Mouse (Mus musculus) gastrocnemius, postnatal 14 days (tissue): ENCODE measurements around the gene Acaa1b. TPM values are rescaled to one million over a fixed set of nuclear protein-coding genes. Genes with fewer than 3 reads are reported as not detected.

Source experiments
- DNase-seq: peaks from one replicate; pipeline ENCODE4 v3.0.0; 2021; ENCODE audit warnings: mixed read lengths
- intact Hi-C: fragments of 180-260 bp; cut with DNase I; formaldehyde crosslinking; loops from one replicate; pipeline ENCODE4 v1.15.1; 2025; ENCODE audit warnings: low total_unique reads
- long read RNA-seq, 2 experiments: library from polyadenylated mRNA; stranded (forward); transcript quantifications; one replicate each; pipeline ENCODE4 v2.0.0; 2021
- total RNA-seq, 2 experiments: library from RNA; stranded (reverse); gene quantifications; 2 replicates each; pipeline ENCODE4 v1.2.3; 2021

Gene Acaa1b
- 1 to 10 TPM; 1.1 to 1.3 TPM for total RNA-seq
- long read RNA-seq, experiment 1: 0 reads
- long read RNA-seq, experiment 2, partial matches to known transcripts: 0 of 1 reads
- long read RNA-seq, experiment 2, other reads (novel, unspliced or antisense): 0 of 1 reads

DNA sequence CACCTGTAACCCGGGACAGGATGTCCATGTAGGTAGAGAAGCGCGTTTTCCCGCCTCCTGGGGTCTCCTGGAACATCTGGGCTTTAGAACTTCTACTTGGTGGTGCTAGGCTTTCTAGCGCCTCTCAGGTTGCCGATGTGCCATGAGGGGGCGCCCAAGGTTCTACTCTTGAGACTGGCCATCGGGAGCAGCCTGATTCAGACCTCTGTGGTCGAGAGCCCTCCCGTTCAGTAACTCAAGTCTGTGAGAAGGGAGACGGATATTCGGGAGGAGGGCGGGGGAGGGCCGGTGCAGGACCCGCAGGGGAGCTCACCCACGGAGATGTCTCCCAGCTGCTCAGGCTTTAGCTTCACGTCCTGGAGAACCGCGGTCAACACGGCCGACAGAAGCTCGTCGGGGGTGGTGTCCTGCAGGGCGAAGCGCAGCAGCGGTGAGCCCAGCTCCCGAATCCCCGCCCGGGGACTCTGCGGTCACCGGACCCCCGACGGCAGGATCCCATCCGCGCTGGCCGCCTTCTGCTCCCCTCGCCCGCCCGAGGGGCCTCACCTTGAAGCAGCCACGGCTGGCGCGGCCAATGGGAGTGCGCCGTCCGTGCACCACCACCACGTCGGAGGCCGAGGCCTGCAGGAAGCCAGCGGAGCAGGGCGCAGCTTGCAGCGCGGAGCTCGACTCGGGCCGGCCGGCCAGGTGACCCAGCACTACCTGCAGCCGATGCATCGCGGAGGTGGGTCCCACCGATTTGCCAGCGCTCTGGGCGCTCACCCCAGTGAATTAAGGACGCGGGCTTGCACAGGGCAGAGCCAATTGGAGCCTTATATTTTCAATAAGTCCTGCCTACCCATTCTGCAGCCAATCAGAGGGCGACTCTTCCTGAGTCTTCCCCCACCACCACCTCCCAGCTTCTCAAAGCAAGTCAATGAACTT is at the start of gene Acaa1b:
Acaa1b (minus strand) TSS at position 816 of the 924 bp plus-strand sequence.
- peak; percentile 80 for DNase-seq
- intact Hi-C loops: loop anchor here (10.0 kb wide), 1 partner anchor 198 kb away; the partner anchor contains the start of gene Xylb

DNA sequence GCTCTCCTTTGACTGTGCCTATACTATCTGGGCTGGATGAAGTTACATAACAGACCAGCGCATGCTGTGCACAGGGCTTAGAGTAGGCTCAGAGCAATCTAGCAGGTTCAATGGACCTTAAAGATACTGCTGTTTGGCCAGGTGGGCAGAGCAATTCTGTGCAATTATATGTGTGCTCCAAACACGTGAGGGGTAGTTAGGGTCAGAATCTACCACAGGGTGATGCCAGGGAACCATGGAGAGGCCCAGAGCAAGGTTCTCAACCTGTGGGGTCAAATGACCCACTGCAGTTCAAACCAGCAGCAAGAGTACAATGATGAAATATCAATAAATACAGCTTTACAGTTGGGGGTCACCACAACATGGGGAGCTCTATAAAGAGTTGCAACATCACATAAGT is 49.8 kb upstream of the Acaa1b start:
- intact Hi-C loops: no loop called here
- DNase-seq: no peak

DNA sequence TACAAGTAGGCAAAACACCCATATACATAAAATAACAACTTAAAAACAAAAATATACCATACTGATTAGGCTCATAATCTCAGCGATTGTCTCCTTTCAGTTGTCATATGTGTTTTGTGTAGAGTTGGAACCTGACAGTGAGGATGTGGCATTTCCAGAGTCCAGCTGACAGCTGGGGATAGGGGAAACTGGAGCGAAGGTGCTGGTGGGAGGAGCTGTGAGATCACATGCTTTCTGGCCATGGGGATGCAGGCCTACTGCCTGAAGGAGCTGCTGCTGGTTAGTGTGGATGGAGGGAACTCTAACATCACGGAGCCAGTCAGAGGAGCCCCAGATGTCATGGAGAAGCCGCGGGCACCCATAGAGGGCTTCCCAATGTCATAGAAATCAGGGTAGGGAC is 48.9 kb upstream of the Acaa1b start:
- DNase-seq: no peak
- intact Hi-C loops: no loop called here

DNA sequence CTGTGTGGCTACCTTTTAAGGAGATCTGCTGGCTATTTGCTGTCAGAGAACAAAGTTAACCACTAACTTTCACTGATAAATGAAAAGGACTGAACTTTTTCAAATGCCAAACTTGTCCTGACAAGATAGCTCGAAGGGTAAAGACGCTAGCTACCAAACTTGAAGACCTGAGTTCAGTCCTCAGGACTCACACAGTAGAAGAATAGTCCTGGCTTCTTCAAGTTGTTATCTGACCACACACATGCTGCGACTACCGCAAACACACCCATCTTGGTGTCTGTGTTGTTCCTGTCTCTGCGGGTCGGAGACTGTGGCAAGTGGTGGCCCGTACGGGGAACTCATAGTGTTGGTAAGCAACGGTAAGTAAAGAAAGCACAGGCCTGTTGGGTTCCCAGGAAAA is 46.7 kb upstream of the Acaa1b start:
- intact Hi-C loops: no loop called here
- no peak for DNase-seq

DNA sequence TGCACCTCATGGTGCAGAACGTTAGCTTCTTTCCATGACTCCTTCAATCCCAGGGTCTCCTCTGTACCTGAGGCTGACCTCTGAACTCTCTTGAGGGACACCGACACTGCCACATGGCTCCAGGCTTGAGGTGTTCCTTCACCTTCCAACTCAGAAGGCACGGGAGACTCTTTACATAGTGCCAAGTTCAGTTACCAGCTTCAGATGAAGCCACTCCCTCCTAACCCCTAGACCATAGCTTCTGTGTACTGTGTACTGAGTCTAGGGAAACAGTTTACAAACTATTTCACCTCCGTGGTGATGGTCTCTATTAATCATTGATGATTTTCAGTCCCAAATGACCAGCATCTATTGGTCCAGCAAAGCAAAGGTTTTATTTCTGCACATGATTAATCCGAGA is 44.8 kb upstream of the Acaa1b start:
- no peak for DNase-seq
- intact Hi-C loops: no loop called here

DNA sequence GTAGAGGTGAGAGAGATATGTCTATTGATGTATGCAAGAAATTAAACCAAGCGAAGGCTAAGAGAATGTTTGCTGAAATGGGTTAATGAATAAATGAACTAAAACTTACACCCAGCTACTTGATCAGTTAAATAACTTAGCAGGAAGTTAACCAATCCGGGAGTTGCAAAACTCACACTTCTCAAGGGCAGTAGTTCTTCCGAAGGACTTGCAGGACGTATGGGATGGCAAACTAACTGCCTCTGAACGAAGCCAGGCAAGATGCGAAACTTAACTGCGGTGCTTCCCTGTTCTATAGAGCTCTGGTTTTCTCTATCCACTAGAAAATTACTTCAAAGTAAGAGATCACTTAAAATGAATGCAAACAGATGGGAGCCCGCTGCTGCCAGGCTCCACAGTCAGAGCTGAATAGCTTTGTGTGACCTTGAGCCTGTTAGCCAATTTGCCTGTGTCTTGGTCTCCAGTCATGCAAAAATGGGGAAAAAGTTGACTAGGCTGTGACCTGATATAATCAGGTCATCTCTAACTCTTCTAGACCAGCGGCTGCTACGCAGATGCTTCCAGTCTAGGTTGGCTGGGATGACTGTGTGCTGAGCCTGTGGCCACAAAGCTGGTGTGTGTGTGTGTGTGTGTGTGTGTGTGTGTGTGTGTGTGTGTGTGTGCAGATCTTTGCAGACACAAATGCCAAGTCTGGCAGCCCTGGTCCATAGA is 42.4 kb upstream of the Acaa1b start:
- no peak for DNase-seq
- intact Hi-C loops: loop anchor here (10.0 kb wide), 1 partner anchor 95 kb away; the partner anchor contains the start of gene Dlec1

DNA sequence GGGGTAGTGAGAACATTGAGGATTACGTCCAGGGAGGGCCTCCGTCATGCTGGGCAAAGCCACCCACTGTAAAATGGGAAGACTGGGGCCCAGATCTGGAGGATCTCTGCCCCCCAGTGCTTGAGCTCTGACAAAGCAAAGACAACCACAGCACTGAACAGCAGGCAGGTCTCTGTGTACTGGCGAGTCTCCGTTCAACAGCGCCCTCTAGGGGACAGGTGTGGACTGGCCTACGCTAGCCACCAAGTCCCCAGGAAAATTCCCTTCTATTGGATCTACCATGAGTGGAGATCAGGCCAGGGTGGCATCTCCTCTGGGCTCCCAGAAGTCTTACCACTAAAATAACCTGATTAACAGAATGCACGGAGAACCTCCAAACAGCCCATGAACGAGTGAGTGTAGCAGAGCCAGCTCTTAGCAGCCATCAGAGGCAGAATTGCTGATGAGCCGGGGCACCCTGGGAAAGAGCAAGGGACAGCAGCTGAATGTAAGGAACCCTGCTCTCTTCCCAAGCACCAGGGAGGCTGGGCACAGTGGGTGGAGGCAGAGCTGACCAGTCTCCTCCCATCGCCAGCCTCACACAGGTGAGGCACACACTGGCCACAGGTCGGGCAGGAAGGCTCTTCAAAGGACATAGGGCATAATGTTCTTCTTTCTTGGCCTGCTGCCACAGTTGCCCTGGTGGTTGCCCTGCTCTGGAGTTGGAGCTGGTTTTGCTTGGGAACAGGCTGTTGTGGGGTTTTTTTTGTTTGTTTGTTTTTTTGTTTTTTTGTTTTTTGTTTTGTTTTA is 35.5 kb upstream of the Acaa1b start:
- intact Hi-C loops: loop anchor here (10.0 kb wide), 1 partner anchor 88 kb away; the partner anchor contains the start of gene Dlec1
- DNase-seq: no peak

DNA sequence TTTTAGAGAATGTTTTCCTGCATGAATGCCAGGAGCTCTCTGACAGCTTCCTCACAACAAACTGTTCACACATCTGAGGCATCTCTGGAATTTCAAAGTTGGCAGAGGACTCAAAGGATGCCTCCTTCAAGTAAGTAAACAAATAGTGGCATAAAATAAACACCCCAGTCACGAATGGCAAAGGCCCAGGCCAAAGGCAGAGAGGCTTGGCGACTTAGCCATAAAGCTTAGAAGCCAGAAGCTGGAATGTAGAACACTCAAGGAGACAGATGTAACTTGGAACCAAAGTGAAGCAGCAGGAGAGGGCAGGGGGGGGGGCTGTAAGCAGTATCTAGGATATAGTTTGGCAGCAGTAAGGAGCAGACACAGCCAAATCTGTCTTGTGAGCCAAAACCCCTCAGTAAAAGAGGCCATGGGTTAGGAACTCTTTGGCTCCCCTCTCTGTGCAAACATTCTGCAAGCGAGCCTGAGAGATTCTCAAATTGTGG is 24.4 kb upstream of the Acaa1b start:
- no peak for DNase-seq
- intact Hi-C loops: no loop called here

DNA sequence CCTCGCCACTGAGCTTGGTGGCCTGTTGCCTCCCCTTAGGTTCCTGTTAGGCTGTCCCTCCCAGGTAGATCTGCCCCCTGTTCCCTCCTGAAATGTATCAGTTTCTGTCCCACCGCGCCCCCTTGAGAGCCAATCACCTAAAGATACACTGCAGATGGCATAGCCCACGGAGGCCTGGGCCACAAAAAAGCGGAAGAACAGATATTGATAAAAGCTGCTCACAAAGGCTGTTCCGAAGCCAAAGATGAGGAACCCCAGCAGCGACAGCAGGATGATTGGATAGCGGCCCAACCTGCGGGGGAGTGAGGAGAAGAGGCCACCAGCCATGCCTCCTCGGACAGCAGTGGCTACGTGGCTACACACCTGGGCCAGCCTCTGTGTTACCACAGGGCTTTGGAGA is 22.4 kb upstream of the Acaa1b start:
- intact Hi-C loops: no loop called here
- DNase-seq: no peak

DNA sequence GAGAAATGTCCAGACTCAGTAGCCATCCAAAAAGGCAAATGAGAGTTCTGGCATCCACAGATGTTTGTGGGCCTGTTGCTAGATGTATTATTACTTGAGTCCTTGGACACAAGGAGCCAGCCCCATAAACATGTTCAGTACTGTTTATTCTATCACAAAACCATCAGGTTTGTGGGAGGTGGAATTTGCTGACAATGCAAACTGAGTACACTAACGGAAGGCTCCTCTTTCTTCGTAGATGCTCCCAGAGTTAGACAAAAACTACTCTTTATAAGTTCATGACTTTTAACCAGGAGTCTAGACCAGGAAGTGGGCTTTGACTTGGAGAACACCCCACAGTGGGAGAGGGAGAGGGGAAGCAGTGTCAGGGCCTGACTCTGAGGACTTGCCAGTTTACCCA is 10.7 kb upstream of the Acaa1b start:
- no peak for DNase-seq
- intact Hi-C loops: no loop called here

DNA sequence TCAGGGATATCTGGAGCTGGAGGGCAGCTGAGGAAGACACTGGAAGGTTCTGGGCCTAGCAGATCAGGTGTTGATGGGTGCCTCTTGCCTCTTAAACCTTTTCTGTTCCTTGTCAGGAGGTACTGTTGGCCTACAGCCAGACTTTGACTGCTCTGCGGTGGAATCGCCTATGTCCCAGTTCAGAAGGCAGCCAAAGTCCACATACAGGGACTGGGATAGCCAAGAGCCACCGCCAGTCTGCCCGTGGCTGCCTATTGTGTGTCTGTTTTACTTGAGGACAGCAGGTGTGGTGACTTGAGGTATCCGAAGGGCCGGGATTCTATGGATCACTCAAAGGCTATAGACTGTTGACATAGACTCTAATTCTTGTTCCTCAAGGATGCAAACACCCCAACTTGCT is 8.7 kb upstream of the Acaa1b start:
- intact Hi-C loops: no loop called here
- DNase-seq: no peak

DNA sequence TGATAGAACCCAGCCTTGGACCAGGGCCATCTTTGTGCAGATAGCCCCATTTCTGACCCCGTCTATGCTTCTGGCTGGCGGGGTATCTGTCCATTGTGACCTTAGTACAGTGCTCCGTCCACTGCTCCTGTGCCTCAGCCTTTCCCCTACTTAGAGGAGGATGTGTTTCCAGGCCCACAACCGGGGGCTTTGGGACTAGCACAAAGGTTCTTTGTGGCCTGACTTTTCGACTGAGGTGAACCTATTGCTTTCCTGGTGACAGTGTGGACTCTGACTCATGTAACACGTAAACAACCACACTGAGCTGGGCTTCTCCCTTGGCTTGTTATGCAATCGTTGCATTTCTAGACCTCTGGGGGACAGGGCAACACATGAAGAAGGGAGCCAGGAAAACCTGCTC is 7.8 kb upstream of the Acaa1b start:
- no peak for DNase-seq
- intact Hi-C loops: no loop called here

DNA sequence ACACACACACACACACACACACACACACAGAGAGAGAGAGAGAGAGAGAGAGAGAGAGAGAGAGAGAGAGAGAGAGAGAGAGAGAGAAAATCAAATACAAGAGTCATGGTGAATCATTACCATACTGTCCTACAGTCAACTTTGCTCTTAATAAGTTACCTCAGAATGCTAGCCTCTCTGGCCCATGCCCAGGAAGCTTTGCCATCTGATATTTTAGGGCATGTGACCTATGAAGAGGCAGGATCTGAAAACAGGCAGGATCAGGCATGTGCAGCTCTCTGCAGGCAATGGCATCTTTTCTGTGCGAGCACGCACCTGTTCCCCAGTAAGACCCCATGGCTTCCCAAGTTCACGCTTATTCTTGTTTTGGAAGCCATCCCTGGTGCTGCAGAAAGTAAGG is 3.8 kb upstream of the Acaa1b start:
- intact Hi-C loops: no loop called here
- no peak for DNase-seq

DNA sequence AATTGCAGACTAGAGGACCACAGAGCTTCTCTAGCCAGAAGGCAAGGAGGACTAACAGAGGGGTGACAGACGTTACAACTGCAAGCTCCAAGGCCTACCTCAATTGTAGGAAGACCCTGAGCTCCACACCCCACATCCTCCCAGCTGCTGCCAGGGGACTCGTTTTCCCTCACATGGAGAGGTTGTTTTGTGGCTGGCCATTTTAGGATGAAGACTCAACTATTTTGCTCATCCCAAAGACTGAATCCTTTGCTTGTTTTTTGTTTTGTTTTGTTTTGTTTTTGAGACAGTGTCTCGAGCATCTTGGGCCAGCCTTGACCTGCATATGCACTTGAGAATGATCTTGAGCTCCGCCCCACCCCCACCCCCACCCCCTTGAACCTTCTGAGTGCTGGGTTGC is 2.0 kb upstream of the Acaa1b start, which contains the start of gene Gm47289:
Gm47289 (plus strand) TSS at position 301 of the 400 bp plus-strand sequence.
- no peak for DNase-seq
- intact Hi-C loops: loop anchor here (10.0 kb wide), 1 partner anchor 196 kb away; the partner anchor contains the start of gene Xylb

DNA sequence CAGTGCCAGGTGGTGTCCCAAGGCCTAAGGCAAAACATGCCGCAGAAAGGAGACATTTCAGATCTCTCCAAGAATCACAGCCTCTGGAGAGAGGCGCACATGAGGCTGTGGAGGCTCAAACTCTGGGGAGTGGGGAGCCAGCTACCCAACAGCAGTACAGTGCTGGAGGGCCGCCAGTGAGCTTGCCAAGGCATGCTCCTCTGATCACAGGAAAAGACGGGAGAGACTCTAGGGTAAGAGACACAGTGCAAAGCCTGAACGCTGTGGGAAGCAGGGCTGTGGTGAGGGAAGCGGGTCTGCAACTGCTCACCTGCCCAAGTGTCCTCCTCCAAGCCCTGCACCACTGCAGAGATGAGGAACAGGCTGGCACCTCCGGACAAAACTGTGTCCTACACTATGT is 1.1 kb downstream of the Acaa1b start:
- no peak for DNase-seq
- intact Hi-C loops: loop anchor here (10.0 kb wide), 1 partner anchor 199 kb away; the partner anchor contains the start of gene Xylb

DNA sequence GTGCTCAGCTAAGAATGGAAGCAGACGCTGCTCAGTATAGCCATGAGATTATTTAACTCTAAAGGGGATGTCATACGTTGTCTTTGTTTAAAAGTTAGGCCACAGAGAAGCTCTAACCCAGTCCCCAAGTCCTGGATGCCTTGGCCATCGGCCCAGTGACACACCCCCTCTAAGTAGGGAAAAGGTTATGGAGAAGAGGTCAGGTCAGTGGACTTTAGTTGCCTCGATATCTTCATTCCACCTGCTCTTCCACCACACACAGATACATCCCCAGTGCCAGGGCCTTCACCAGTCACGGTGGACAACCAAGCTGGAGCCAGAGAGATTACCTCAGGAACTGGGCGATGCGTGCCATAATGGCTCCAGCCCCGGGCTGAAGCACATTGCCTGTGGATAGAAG is 1.5 kb downstream of the Acaa1b start:
- intact Hi-C loops: loop anchor here (10.0 kb wide), 1 partner anchor 199 kb away; the partner anchor contains the start of gene Xylb
- DNase-seq: no peak

DNA sequence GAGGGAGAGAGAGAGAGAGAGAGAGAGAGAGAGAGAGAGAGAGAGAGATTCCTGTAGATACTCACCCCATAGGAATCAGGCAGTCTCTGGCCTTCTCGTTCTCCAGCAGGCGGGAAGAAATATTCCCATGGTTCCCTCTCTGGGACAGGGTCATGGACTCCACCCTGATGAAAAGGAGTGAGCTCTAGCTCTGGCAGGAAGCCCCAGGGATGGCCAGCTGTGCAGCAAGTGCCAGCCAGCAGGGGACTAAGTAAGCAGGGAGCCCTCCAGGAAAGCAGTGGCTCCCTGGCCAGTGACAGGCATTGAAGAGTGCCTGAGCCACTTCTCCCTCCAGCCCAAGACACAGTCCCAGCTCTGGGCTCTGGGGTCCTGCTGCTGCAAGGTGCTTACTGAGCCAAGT is 5.1 kb downstream of the Acaa1b start:
- intact Hi-C loops: loop anchor here (10.0 kb wide), 1 partner anchor 203 kb away; the partner anchor contains the start of gene Xylb
- DNase-seq: no peak

DNA sequence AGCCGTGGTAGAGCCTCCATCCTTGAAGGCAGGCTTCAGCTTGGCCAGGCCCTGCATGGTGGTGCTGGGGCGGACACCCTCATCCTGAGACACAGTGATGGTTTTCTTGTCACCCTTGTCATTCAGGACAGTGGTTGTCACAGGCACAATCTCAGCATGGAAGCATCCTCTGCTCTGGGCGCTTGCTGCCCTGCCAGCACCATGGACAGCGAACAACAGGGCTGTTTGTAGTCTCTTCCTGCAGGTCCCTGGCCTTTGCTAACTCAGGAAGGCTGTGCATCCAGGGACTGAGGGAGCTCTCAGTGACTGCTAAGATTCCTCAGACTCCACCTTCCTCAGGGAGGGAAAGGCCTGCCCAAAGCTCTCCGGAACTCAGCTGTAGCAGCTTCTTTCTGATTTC is 7.3 kb downstream of the Acaa1b start:
- intact Hi-C loops: no loop called here
- peak; percentile 52 for DNase-seq

DNA sequence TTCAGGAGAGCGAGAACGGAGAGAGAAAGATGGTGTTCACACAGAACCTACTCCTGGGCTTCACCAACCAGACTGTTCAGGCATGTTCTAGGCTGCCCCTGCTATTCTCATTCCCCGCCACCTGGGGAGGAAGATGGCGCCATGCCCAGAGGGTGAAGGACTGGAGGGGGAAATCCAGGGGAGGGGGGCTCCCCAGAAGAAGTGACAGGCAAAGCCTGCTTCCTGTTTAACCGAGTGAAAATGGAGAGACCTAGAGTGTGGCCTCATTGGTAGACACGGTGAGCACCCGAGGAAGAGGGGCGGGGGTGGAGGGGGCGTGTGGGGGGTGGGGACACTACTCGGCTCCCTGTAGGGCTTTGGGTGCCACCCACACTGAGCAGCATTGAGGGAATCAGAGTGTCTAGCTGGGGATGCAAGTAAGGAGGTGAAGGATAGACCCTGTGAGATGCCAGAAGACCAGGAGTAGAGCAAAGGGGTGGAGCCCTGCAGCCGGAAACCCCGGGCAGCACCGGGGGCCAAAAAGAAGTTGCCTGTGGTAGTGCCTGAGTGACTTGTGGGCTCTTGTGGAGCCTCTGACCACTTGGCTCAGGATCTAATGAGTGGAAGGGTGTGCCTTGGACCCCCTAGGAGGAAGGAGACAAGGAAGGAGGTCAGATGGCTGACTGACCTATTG is 10.7 kb downstream of the Acaa1b start:
- DNase-seq: no peak
- intact Hi-C loops: no loop called here
